Mouse (Mus musculus): ENCODE measurements around the gene Rhoh. TPM values are rescaled to one million over a fixed set of nuclear protein-coding genes. Genes with fewer than 3 reads are reported as not detected.

Gene Rhoh
- polyA plus RNA-seq, 1 experiment from 2014 or later = 1.2 TPM

- H3K36me3 ChIP-seq = no peaks in the 10 kb centered on the region
- H3K4me2 ChIP-seq (replicated peaks) = no peak overlapping the region
- 87% methylated on average over 10 of the region's 10 CpGs for WGBS
- no peak overlapping the region for H3K9ac ChIP-seq
- no peak overlapping the region for H3K4me3 ChIP-seq (replicated peaks)
- ATAC-seq = no peak
- H3K27me3 ChIP-seq (replicated peaks) = no peaks in the 10 kb centered on the region
- H3K9me3 ChIP-seq = peaks cover 3% of the 10 kb centered on the region; the same call in 1 of the 2 replicates
- 0 out of 2 replicates have a peak, but pooled peaks cover 2% of the 10 kb centered on the region for H3K4me1 ChIP-seq (replicated peaks)
- no peak overlapping the region for H3K27ac ChIP-seq
Observed at GRCm38 (mm10) chr5:65901868-65902418, 40.9 kb downstream of the Rhoh start.

- H3K9me3 ChIP-seq = peaks cover 3% of the 10 kb centered on the region; the same call in 1 of the 2 replicates
- H3K9ac ChIP-seq = no peak overlapping the region
- no peaks in the 10 kb centered on the region for H3K36me3 ChIP-seq
- 93% methylated on average over 9 of the region's 9 CpGs for WGBS
- H3K4me3 ChIP-seq (replicated peaks) = no peak overlapping the region
- H3K4me1 ChIP-seq (replicated peaks) = 0 out of 2 replicates have a peak, but pooled peaks cover 2% of the 10 kb centered on the region
- H3K4me2 ChIP-seq (replicated peaks) = no peak overlapping the region
- no peaks in the 10 kb centered on the region for H3K27me3 ChIP-seq (replicated peaks)
- H3K27ac ChIP-seq = no peak overlapping the region
- ATAC-seq = no peak
Observed at GRCm38 (mm10) chr5:65902811-65903210, 41.8 kb downstream of the Rhoh start.

- H3K9me3 ChIP-seq = peaks cover 3% of the 10 kb centered on the region; the same call in 1 of the 2 replicates
- no peak overlapping the region for H3K4me2 ChIP-seq (replicated peaks)
- H3K27me3 ChIP-seq (replicated peaks) = no peaks in the 10 kb centered on the region
- H3K4me3 ChIP-seq (replicated peaks) = no peak overlapping the region
- ATAC-seq = no peak
- H3K36me3 ChIP-seq = no peaks in the 10 kb centered on the region
- no peak overlapping the region for H3K27ac ChIP-seq
- H3K9ac ChIP-seq = no peak overlapping the region
- H3K4me1 ChIP-seq (replicated peaks) = 0 out of 2 replicates have a peak, but pooled peaks cover 2% of the 10 kb centered on the region
- 92% methylated on average over 4 of the region's 4 CpGs for WGBS
Observed at GRCm38 (mm10) chr5:65904476-65904875, 43.5 kb downstream of the Rhoh start.

GRCm38 (mm10) chr5:65908751-65909150, 47.7 kb downstream of the Rhoh start:
- Histone ChIP-seq H3K4me2 (replicated peaks) (no peak overlapping the region), H3K27me3 (replicated peaks) (no peaks in the 10 kb centered on the region), H3K27ac (no peak overlapping the region), H3K9me3 (peaks cover 3% of the 10 kb centered on the region; the same call in 1 of the 2 replicates), H3K9ac (no peak overlapping the region), H3K4me1 (replicated peaks) (no peaks in the 10 kb centered on the region), H3K4me3 (replicated peaks) (no peak overlapping the region), H3K36me3 (no peaks in the 10 kb centered on the region)
- ATAC-seq = no peak
- 55% methylated on average over 2 of the region's 2 CpGs for WGBS

GRCm38 (mm10) chr5:65909321-65909720, 48.3 kb downstream of the Rhoh start:
- no peak for ATAC-seq
- no peak overlapping the region for H3K9ac ChIP-seq
- peaks cover 3% of the 10 kb centered on the region; the same call in 1 of the 2 replicates for H3K9me3 ChIP-seq
- H3K4me1 ChIP-seq (replicated peaks) = no peaks in the 10 kb centered on the region
- WGBS = 83% methylated on average over 4 of the region's 4 CpGs
- H3K27ac ChIP-seq = no peak overlapping the region
- no peak overlapping the region for H3K4me2 ChIP-seq (replicated peaks)
- H3K4me3 ChIP-seq (replicated peaks) = no peak overlapping the region
- no peaks in the 10 kb centered on the region for H3K27me3 ChIP-seq (replicated peaks)
- H3K36me3 ChIP-seq = no peaks in the 10 kb centered on the region

GRCm38 (mm10) chr5:65910398-65910797, 49.4 kb downstream of the Rhoh start:
- Histone ChIP-seq H3K4me1 (replicated peaks) (no peaks in the 10 kb centered on the region), H3K27ac (no peak overlapping the region), H3K4me3 (replicated peaks) (no peak overlapping the region), H3K27me3 (replicated peaks) (no peaks in the 10 kb centered on the region), H3K9me3 (no peaks in the 10 kb centered on the region), H3K36me3 (no peaks in the 10 kb centered on the region), H3K4me2 (replicated peaks) (no peak overlapping the region), H3K9ac (no peak overlapping the region)
- ATAC-seq = no peak
- 80% methylated on average over 4 of the region's 4 CpGs for WGBS

- H3K4me2 ChIP-seq (replicated peaks) = no peak overlapping the region
- no peak for ATAC-seq
- WGBS = 77% methylated on average over 7 of the region's 7 CpGs
Observed at GRCm38 (mm10) chr5:65911676-65912075, 50.7 kb downstream of the Rhoh start.

GRCm38 (mm10) chr5:65912201-65912600, 51.2 kb downstream of the Rhoh start:
- Histone ChIP-seq H3K9me3 (no peaks in the 10 kb centered on the region), H3K4me3 (replicated peaks) (no peak overlapping the region), H3K4me2 (replicated peaks) (no peak overlapping the region), H3K36me3 (no peaks in the 10 kb centered on the region), H3K27ac (no peak overlapping the region), H3K4me1 (replicated peaks) (no peaks in the 10 kb centered on the region), H3K9ac (no peak overlapping the region), H3K27me3 (replicated peaks) (no peaks in the 10 kb centered on the region)
- 77% methylated on average over 5 of the region's 5 CpGs for WGBS
- ATAC-seq = no peak

More at GRCm38 (mm10) chr5:65911676-65912075, 50.7 kb downstream of the Rhoh start:
- no peaks in the 10 kb centered on the region for H3K4me1 ChIP-seq (replicated peaks)
- H3K4me3 ChIP-seq (replicated peaks) = no peak overlapping the region
- no peak overlapping the region for H3K27ac ChIP-seq
- no peaks in the 10 kb centered on the region for H3K27me3 ChIP-seq (replicated peaks)
- no peaks in the 10 kb centered on the region for H3K36me3 ChIP-seq
- no peak overlapping the region for H3K9ac ChIP-seq
- no peaks in the 10 kb centered on the region for H3K9me3 ChIP-seq

GRCm38 (mm10) chr5:65913126-65913525, 52.1 kb downstream of the Rhoh start:
- Histone ChIP-seq H3K4me3 (replicated peaks) (no peak overlapping the region), H3K4me2 (replicated peaks) (no peak overlapping the region), H3K36me3 (no peaks in the 10 kb centered on the region), H3K9me3 (no peaks in the 10 kb centered on the region), H3K9ac (no peak overlapping the region), H3K4me1 (replicated peaks) (no peaks in the 10 kb centered on the region), H3K27me3 (replicated peaks) (no peaks in the 10 kb centered on the region), H3K27ac (no peak overlapping the region)
- 91% methylated on average over 9 of the region's 9 CpGs for WGBS
- ATAC-seq = no peak

GRCm38 (mm10) chr5:65914342-65914741, 53.3 kb downstream of the Rhoh start:
- no peak overlapping the region for H3K4me2 ChIP-seq (replicated peaks)
- H3K36me3 ChIP-seq = no peaks in the 10 kb centered on the region
- no peaks in the 10 kb centered on the region for H3K4me1 ChIP-seq (replicated peaks)
- no peaks in the 10 kb centered on the region for H3K27me3 ChIP-seq (replicated peaks)
- 84% methylated on average over 7 of the region's 7 CpGs for WGBS
- no peak overlapping the region for H3K27ac ChIP-seq
- no peaks in the 10 kb centered on the region for H3K9me3 ChIP-seq
- H3K4me3 ChIP-seq (replicated peaks) = no peak overlapping the region
- ATAC-seq = no peak
- H3K9ac ChIP-seq = no peak overlapping the region

GRCm38 (mm10) chr5:65916930-65917329, 55.9 kb downstream of the Rhoh start:
- WGBS = 84% methylated on average over 5 of the region's 5 CpGs
- Histone ChIP-seq H3K9me3 (no peaks in the 10 kb centered on the region), H3K4me1 (replicated peaks) (no peaks in the 10 kb centered on the region), H3K27me3 (replicated peaks) (no peaks in the 10 kb centered on the region), H3K4me3 (replicated peaks) (no peak overlapping the region), H3K27ac (no peak overlapping the region), H3K4me2 (replicated peaks) (no peak overlapping the region), H3K9ac (no peak overlapping the region), H3K36me3 (no peaks in the 10 kb centered on the region)
- no peak for ATAC-seq

GRCm38 (mm10) chr5:65918601-65919000, 57.6 kb downstream of the Rhoh start:
- no peak for ATAC-seq
- 81% methylated on average over 3 of the region's 3 CpGs for WGBS

GRCm38 (mm10) chr5:65919326-65919725, 58.3 kb downstream of the Rhoh start:
- H3K9ac ChIP-seq = no peak overlapping the region
- no peaks in the 10 kb centered on the region for H3K36me3 ChIP-seq
- no peak overlapping the region for H3K4me3 ChIP-seq (replicated peaks)
- H3K27me3 ChIP-seq (replicated peaks) = no peaks in the 10 kb centered on the region
- 80% methylated on average over 12 of the region's 12 CpGs for WGBS
- no peak overlapping the region for H3K27ac ChIP-seq
- no peak for ATAC-seq
- no peaks in the 10 kb centered on the region for H3K4me1 ChIP-seq (replicated peaks)
- H3K9me3 ChIP-seq = no peaks in the 10 kb centered on the region
- no peak overlapping the region for H3K4me2 ChIP-seq (replicated peaks)

More at GRCm38 (mm10) chr5:65918601-65919000, 57.6 kb downstream of the Rhoh start:
- Histone ChIP-seq H3K36me3 (no peaks in the 10 kb centered on the region), H3K4me1 (replicated peaks) (no peaks in the 10 kb centered on the region), H3K9ac (no peak overlapping the region), H3K27ac (no peak overlapping the region), H3K27me3 (replicated peaks) (no peaks in the 10 kb centered on the region), H3K9me3 (no peaks in the 10 kb centered on the region), H3K4me2 (replicated peaks) (no peak overlapping the region), H3K4me3 (replicated peaks) (no peak overlapping the region)

All from intestine, embryonic 15.5 days (tissue).